Mouse (Mus musculus) kidney, embryonic 14.5 days (tissue): Measurements from ENCODE around the gene Toe1. TPM values are rescaled to one million over a fixed set of nuclear protein-coding genes. Genes with fewer than 3 reads are reported as not detected.

ENCODE experiments used
- ATAC-seq: fragments of 200-750 bp; cut with Nextera tagmentation; 2 replicates; pipeline ENCODE4 v1.8.0; 2017; ENCODE audit warnings: moderate number of reproducible peaks, mild to moderate bottlenecking, moderate TSS enrichment, moderate library complexity; ENCODE audit not compliant: low FRiP score, low TSS enrichment
- H3K27ac ChIP-seq: fragments of 300-500 bp; sonication (generic); 2 replicates; pipeline ENCODE4 v1.5.1; 2014; ENCODE audit warnings: low read depth, mild to moderate bottlenecking, low read length, moderate library complexity, mixed read lengths
- H3K27me3 ChIP-seq: fragments of 300-500 bp; sonication (generic); 2 replicates; pipeline ENCODE4 v1.6.1; 2014; ENCODE audit warnings: mild to moderate bottlenecking, low read length; ENCODE audit not compliant: control insufficient read depth, insufficient read depth
- H3K36me3 ChIP-seq: fragments of 300-500 bp; sonication (generic); 2 replicates; pipeline ENCODE4 v1.6.1; 2014; ENCODE audit warnings: low read length, mixed read lengths; ENCODE audit not compliant: control insufficient read depth, insufficient read depth
- H3K4me1 ChIP-seq: fragments of 300-500 bp; sonication (generic); 2 replicates; pipeline ENCODE4 v1.6.1; 2014; ENCODE audit warnings: low read length, mixed read lengths; ENCODE audit not compliant: control insufficient read depth, insufficient read depth
- H3K4me2 ChIP-seq: fragments of 300-500 bp; sonication (generic); replicated peaks from 2 replicates; pipeline ENCODE4 v1.6.1; 2014; ENCODE audit warnings: low read depth, mild to moderate bottlenecking, low read length
- H3K4me3 ChIP-seq: fragments of 300-500 bp; sonication (generic); 2 replicates; pipeline ENCODE4 v1.5.1; 2014; ENCODE audit warnings: mild to moderate bottlenecking, low read length
- H3K9ac ChIP-seq: fragments of 300-500 bp; sonication (generic); 2 replicates; pipeline ENCODE4 v1.6.1; 2014; ENCODE audit warnings: low read depth, mild to moderate bottlenecking, low read length, moderate library complexity
- H3K9me3 ChIP-seq: fragments of 300-500 bp; sonication (generic); 2 replicates; pipeline ENCODE4 v1.6.1; 2016; ENCODE audit warnings: low read length; ENCODE audit not compliant: control insufficient read depth
- WGBS: fragments of 180-500 bp; shearing (Covaris S2); extraction: QIAGEN DNeasy Blood & Tissue Kit; methylation state at CpG from one replicate; pipeline ENCODE4 v1.1.7; 2014; 5-methylcytosine and 5-hydroxymethylcytosine counted together
- polyA plus RNA-seq: library from polyadenylated mRNA; unstranded; fragments of >200 nt; fragmentation: Nextera tagmentation; extraction: Ambion mirVana; gene quantifications from 2 replicates; pipeline ENCODE4 v1.2.1, GENCODE M21; 2014

The Toe1 gene
- polyA plus RNA-seq, 1 experiment from 2014 or later: 42.5 TPM

DNA sequence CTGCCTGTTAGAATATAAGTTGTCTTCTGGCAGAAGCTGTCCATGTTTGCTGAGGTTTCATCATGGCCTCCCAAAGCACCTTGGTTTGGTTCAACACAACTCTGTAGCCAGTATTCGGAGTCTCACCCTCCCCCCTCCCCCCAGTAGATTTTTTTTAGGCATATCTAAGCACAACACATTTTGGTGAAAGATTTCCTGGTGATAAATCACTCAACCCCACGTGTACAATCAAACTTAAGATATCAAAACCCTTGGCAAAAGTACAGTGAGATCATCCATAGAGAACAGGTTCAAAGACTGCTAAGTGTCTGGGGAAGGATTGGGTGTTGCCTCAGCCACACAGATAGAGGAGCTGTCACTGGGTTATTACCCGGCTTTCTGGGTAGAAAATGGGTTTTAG, 3.6 kb upstream of the Toe1 start:
- H3K9ac ChIP-seq: no peak overlapping the region
- H3K36me3 ChIP-seq: no peaks in the 10 kb centered on the region; the same call in 1 of the 2 replicates
- H3K4me2 ChIP-seq: no peak overlapping the region
- no peak for ATAC-seq
- H3K27ac ChIP-seq: no peak overlapping the region
- no peaks in the 10 kb centered on the region for H3K27me3 ChIP-seq
- WGBS: 73% methylated on average over 3 of the region's 3 CpGs
- H3K9me3 ChIP-seq: no peaks in the 10 kb centered on the region
- no peak overlapping the region for H3K4me3 ChIP-seq
- peaks cover 8% of the 10 kb centered on the region; the same call in 1 of the 2 replicates for H3K4me1 ChIP-seq

DNA sequence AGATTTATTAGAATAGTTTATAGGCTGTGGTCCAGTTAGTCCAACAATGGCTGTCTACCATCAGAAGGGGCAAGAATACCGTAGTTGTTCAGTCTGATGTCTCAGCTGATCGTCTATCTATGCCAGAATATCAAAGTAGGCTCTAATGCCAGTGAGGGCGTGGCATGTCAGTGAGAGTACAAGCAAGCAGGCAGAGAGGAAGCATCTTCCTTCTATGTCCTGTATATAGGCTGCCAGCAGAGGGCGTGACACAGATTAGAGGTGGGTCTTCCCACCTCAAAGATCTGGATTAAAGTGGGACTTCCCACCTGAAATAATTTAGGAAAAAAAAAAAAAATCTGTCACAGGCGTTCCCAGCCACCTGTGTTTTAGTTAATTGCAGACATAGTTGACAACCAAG, 7.5 kb downstream of the Toe1 start:
- no peaks in the 10 kb centered on the region for H3K9me3 ChIP-seq
- H3K27me3 ChIP-seq: no peaks in the 10 kb centered on the region
- H3K27ac ChIP-seq: no peak overlapping the region
- H3K36me3 ChIP-seq: peaks cover 26% of the 10 kb centered on the region
- H3K4me1 ChIP-seq: no peaks in the 10 kb centered on the region
- no peak overlapping the region for H3K4me2 ChIP-seq
- no peak overlapping the region for H3K9ac ChIP-seq
- H3K4me3 ChIP-seq: no peak overlapping the region
- ATAC-seq: no peak
- 51% methylated on average over 5 of the region's 5 CpGs for WGBS

DNA sequence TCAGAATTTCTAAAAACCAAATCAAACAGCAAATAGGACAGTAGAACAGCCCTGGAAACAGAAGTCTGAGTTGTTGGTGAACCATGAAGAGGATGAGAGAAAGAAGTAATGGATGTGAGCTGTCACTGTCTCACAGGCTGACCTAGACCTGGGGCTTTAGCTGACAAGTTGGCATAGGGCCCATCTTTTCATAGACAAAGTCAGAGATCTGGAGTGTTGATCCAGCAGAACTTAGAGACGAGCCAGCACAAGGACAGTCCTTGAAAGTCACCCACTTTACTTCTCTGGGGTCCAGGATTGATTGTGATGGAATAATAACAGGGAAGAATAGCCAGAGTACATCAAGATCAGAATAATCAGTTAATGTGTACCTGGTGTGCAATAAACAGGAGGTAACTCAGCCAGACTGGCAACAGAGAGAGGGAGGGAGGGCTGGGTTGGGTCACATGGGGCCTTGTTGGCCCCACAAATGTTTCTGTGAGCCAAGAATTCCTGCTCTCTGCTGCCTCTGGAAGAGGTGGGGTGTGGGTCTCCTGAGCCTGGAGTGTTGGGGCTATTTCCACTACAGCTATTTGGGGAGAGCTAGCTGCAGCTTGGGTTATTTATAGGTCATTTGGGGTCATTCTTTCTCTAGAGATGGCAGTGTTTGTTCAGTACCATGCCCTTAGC, 10.9 kb downstream of the Toe1 start:
- H3K9me3 ChIP-seq: no peaks in the 10 kb centered on the region
- peak overlapping the region; percentile 28; the same call in 1 of the 2 replicates for H3K9ac ChIP-seq
- no peak for ATAC-seq
- H3K4me3 ChIP-seq: no peak overlapping the region
- 41% methylated on average over 1 of the region's 1 CpGs for WGBS
- H3K27me3 ChIP-seq: no peaks in the 10 kb centered on the region
- H3K4me1 ChIP-seq: no peaks in the 10 kb centered on the region
- H3K4me2 ChIP-seq: no peak overlapping the region
- H3K36me3 ChIP-seq: no peaks in the 10 kb centered on the region
- no peak overlapping the region for H3K27ac ChIP-seq

DNA sequence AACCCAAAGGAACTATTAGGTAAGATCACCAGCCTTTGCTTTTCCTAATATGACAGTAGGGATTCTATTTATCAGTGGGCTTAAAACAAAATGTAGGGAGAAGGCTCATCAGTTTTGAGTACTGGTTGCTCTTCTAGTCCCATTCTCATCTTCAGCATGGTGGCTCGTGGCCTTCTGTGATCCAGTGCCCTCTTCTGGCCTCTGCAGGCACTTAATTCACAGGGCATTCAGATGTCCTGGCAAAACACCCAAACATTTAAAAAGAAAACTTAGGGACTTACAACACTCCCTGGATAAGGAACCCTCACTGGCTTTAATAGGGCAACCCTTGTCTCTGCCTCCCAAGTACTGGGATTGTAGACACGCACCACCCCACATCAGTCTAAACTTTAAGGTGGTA, 13.2 kb downstream of the Toe1 start:
- Histone ChIP-seq H3K4me2 (no peak overlapping the region), H3K36me3 (no peaks in the 10 kb centered on the region), H3K27ac (no peak overlapping the region), H3K27me3 (no peaks in the 10 kb centered on the region), H3K4me3 (no peak overlapping the region), H3K4me1 (no peaks in the 10 kb centered on the region), H3K9me3 (no peaks in the 10 kb centered on the region), H3K9ac (no peak overlapping the region)
- ATAC-seq: no peak
- 89% methylated on average over 2 of the region's 2 CpGs for WGBS

GRCm38 (mm10) chr4:116792453-116792852, 15.0 kb downstream of the Toe1 start:
- no peak overlapping the region for H3K4me3 ChIP-seq
- ATAC-seq: no peak
- 87% methylated on average over 8 of the region's 8 CpGs for WGBS

GRCm38 (mm10) chr4:116788956-116789355, 18.5 kb downstream of the Toe1 start:
- Histone ChIP-seq H3K27me3 (no peaks in the 10 kb centered on the region), H3K9ac (no peak overlapping the region), H3K4me1 (no peaks in the 10 kb centered on the region), H3K4me3 (no peak overlapping the region), H3K4me2 (no peak overlapping the region), H3K9me3 (no peaks in the 10 kb centered on the region), H3K27ac (no peak overlapping the region), H3K36me3 (no peaks in the 10 kb centered on the region)
- WGBS: 7% methylated on average over 3 of the region's 3 CpGs
- ATAC-seq: no peak

More at GRCm38 (mm10) chr4:116792453-116792852, 15.0 kb downstream of the Toe1 start:
- no peak overlapping the region for H3K9ac ChIP-seq
- no peak overlapping the region for H3K4me2 ChIP-seq
- no peak overlapping the region for H3K27ac ChIP-seq
- no peaks in the 10 kb centered on the region for H3K9me3 ChIP-seq
- H3K4me1 ChIP-seq: no peaks in the 10 kb centered on the region
- H3K36me3 ChIP-seq: no peaks in the 10 kb centered on the region
- no peaks in the 10 kb centered on the region for H3K27me3 ChIP-seq

DNA sequence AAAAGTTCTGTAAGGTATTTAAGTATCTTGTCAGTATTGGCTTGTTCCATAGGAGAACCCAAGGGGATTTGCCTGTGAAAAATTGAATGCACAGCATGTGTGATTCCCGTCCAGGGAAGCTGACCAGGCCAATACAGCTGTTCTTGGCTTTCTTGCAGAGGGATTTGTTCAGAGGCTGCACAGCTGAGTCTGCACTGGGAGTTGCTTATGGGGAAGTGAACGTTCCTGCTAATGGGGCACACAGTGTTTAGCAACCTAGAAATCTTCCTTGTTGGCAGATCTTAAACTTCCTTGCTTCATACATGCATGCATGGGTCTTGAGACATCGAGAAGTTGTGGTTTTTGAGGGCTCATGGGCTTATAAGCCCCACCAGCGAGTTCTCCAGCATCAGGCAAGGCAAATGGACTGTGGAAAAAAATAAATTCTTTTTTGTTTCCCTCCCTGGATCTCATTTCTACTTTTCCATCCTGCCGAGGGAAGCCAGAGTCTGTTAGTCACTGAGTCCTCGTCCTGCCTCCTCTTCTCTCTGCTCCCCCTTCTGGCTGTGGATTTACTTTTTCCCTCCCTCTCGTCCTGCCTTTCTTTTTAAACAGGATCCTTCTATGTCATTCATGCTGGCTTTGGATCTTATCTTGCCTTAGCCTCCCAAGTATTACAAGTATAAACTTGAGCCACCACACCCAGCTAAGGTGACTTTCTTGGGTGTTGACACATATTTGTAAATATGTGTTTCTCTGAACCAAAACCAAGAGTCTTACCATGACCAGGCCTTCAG, 19.3 kb downstream of the Toe1 start:
- no peaks in the 10 kb centered on the region for H3K36me3 ChIP-seq
- H3K4me2 ChIP-seq: no peak overlapping the region
- no peaks in the 10 kb centered on the region for H3K9me3 ChIP-seq
- H3K4me3 ChIP-seq: no peak overlapping the region
- no peak overlapping the region for H3K27ac ChIP-seq
- ATAC-seq: no peak
- WGBS: 54% methylated on average over 7 of the region's 7 CpGs
- no peaks in the 10 kb centered on the region for H3K4me1 ChIP-seq
- H3K9ac ChIP-seq: no peak overlapping the region
- no peaks in the 10 kb centered on the region for H3K27me3 ChIP-seq

GRCm38 (mm10) chr4:116786587-116786986, 20.9 kb downstream of the Toe1 start:
- H3K36me3 ChIP-seq: no peaks in the 10 kb centered on the region
- H3K27ac ChIP-seq: no peak overlapping the region
- H3K4me1 ChIP-seq: no peaks in the 10 kb centered on the region
- H3K4me2 ChIP-seq: no peak overlapping the region
- WGBS: 100% methylated on average over 1 of the region's 1 CpGs
- H3K9ac ChIP-seq: no peak overlapping the region
- no peak overlapping the region for H3K4me3 ChIP-seq
- ATAC-seq: no peak
- no peaks in the 10 kb centered on the region for H3K9me3 ChIP-seq
- H3K27me3 ChIP-seq: no peaks in the 10 kb centered on the region

DNA sequence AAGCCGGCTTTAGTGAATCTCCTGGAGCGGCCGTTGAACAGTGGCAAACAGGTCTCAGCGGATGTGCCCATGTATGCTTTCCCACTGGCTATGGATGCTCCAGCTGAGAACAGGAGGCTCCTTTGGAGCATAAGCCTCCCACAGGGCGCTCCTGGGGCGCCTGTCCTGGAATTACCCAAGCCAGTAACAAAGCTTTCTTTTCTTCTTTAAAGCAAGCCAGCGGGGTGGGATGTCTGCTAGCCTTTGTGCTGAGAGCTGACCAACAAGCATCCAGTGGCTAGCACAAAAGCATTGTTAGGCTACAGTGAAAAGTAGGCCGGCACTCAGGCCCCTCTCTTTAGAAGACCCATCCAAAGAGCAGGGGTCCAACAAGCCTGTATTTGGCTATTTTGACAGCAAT, 25.3 kb downstream of the Toe1 start:
- 27% methylated on average over 8 of the region's 8 CpGs for WGBS
- no peaks in the 10 kb centered on the region for H3K9me3 ChIP-seq
- no peaks in the 10 kb centered on the region for H3K36me3 ChIP-seq
- H3K27ac ChIP-seq: no peak overlapping the region
- no peak overlapping the region for H3K4me2 ChIP-seq
- no peaks in the 10 kb centered on the region for H3K4me1 ChIP-seq
- no peak for ATAC-seq
- H3K4me3 ChIP-seq: no peak overlapping the region
- H3K9ac ChIP-seq: no peak overlapping the region
- H3K27me3 ChIP-seq: no peaks in the 10 kb centered on the region
